Mouse (Mus musculus): ENCODE results near the gene Fndc3b.
"Not testable (repeated sequence)": the region's sequence is repeated elsewhere in the genome, so short reads cannot be mapped to it uniquely, and the experiment has no call there.

GRCm38 (mm10) chr3:27400996-27401395 is 310.1 kb downstream of the Fndc3b start:
- not testable (repeated sequence) for TF ChIP-seq CTCF (conservative IDR thresholded peaks at IDR 0.05; ENCODE audit: low read length); POU5F1 (IDR thresholded peaks at IDR 0.05; ENCODE audit: borderline replicate concordance, low read length); NANOG (IDR thresholded peaks at IDR 0.05; ENCODE audit: borderline replicate concordance, low read length)

All from E14TG2a.4 (cell line).